ENCODE assay signal across 22 mouse cellular contexts in the genomic region with DNA sequence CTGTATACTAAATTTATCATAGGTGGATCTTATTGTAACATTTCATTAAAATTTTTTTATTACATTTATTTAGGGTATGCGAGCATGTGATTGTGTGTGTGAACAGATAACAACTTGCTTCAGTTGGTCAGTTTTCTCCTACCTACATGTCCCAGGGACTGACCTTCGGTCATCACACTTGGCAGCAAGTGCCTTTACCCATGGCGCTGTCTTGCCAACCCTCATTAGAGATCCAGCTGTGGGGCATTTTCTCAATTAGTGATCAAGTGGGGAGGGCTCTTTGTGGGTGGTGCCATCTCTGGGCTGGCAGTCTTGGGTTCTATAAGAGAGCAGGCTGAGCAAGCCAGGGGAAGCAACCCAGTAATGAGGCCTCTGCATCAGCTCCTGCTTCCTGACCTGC. TPM values are rescaled to one million over a fixed set of nuclear protein-coding genes. Genes with fewer than 3 reads are reported as not detected.
DNase-seq lines count a peak whose midpoint lies in the region; TF ChIP-seq lines count a peak whose summit lies in the region.
"Had no signal": no experiment of that assay in that cellular context is flagged by ENCODE, and none has a peak within 500 bp of the region (broad histone marks: within the 10 kb centered on the region; RNA-seq: fewer than 3 reads in every experiment).

No protein-coding gene starts in this region.

- DNase-seq in kidney, adult 2 months: peak; percentile 81
- no peak for DNase-seq in kidney, adult 18-20 months
- peak; percentile 3 to 37 for DNase-seq in spleen, postnatal 4 days (ENCODE audit: low spot score in 2 of 2)
- DNase-seq in spleen, adult 12 weeks (ENCODE audit: low spot score): no peak
- peak; percentile 4 for DNase-seq in thymus, postnatal 4 days
- no peak for DNase-seq in thymus, postnatal 0 days (ENCODE audit: low spot score)
- DNase-seq: adrenal gland, postnatal 10 days; adrenal gland, postnatal 36 days; cerebellum, adult 18-20 months; cerebellum, adult 9-10 months; cerebellum, postnatal 14 days; gastrocnemius, postnatal 10 days; gastrocnemius, postnatal 36 days; heart, postnatal 36 days had no signal

- H3K4me3 ChIP-seq in kidney, adult 2 months (ENCODE audit: insufficient read depth, low read depth, low read length): no peak overlapping the region
- H3K4me3 ChIP-seq: forebrain, embryonic 10.5 days; forebrain, embryonic 13.5 days; hindbrain, embryonic 10.5 days; hindbrain, embryonic 13.5 days had no signal

- TF ChIP-seq CTCF in kidney, adult 2 months (conservative IDR thresholded peaks at IDR 0.05; ENCODE audit: insufficient read depth, insufficient read length, low read depth, low read length): no peak

- no peaks in the 10 kb centered on the region for H3K4me1 ChIP-seq in kidney, adult 2 months (ENCODE audit: control insufficient read depth, insufficient read depth, low read length)
- H3K4me1 ChIP-seq: forebrain, embryonic 10.5 days; forebrain, embryonic 13.5 days; hindbrain, embryonic 10.5 days; hindbrain, embryonic 13.5 days had no signal

- no peak overlapping the region for H3K27ac ChIP-seq in kidney, adult 2 months (ENCODE audit: insufficient read depth, low read depth, low read length)
- H3K27ac ChIP-seq: forebrain, embryonic 10.5 days; forebrain, embryonic 13.5 days; hindbrain, embryonic 10.5 days; hindbrain, embryonic 13.5 days had no signal

- no peaks in the 10 kb centered on the region for H3K36me3 ChIP-seq in kidney, adult 2 months (ENCODE audit: control insufficient read depth, insufficient read depth, low read length)
- H3K36me3 ChIP-seq: forebrain, embryonic 10.5 days; hindbrain, embryonic 10.5 days; hindbrain, embryonic 13.5 days had no signal

- H3K27me3 ChIP-seq in kidney, adult 2 months (replicated peaks; ENCODE audit: control insufficient read depth, insufficient read depth, low read length): no peaks in the 10 kb centered on the region
- H3K27me3 ChIP-seq: forebrain, embryonic 13.5 days; hindbrain, embryonic 13.5 days had no signal

- WGBS in kidney, adult 2 months: 75% methylated on average over 3 of the region's 3 CpGs

- no peak for TF ChIP-seq POLR2A in kidney, adult 2 months (IDR thresholded peaks at IDR 0.05; ENCODE audit: low read depth, low read length)

RNA-seq across cellular contexts. Expression of a gene that starts 13.9 kb away (rescaled TPM):
- 2.3 and 15.1 TPM in 2 replicates for polyA plus RNA-seq in kidney, adult 2 months (2012; rRNA removed)
- 2.6 and 2.8 TPM in 2 replicates for polyA plus RNA-seq in thymus, postnatal 0 days (2015; fragmentation: Nextera tagmentation; extraction: Ambion mirVana)
- polyA plus RNA-seq: C2C12; embryonic facial prominence, embryonic 11.5 days; forebrain, embryonic 10.5 days; forebrain, embryonic 13.5 days; heart, embryonic 11.5 days; heart, embryonic 14.5 days had no signal

RNA-seq across cellular contexts. Expression of a gene that starts 21.5 kb away (rescaled TPM):
- polyA plus RNA-seq in kidney, adult 2 months (2012; rRNA removed): 25.0 and 29.2 TPM in 2 replicates
- 140 and 153 TPM in 2 replicates for polyA plus RNA-seq in thymus, postnatal 0 days (2015; fragmentation: Nextera tagmentation; extraction: Ambion mirVana)

RNA-seq across cellular contexts. Expression of a gene that starts 27.3 kb away (rescaled TPM):
- 34.2 and 58.1 TPM in 2 replicates for polyA plus RNA-seq in kidney, adult 2 months (2012; rRNA removed)
- polyA plus RNA-seq in thymus, postnatal 0 days (2015; fragmentation: Nextera tagmentation; extraction: Ambion mirVana): 875 and 899 TPM in 2 replicates

RNA-seq across cellular contexts. Expression of a gene that starts 32.7 kb away (rescaled TPM):
- 419 and 490 TPM in 2 replicates for polyA plus RNA-seq in kidney, adult 2 months (2012; rRNA removed)
- 1,510 and 1,544 TPM in 2 replicates for polyA plus RNA-seq in thymus, postnatal 0 days (2015; fragmentation: Nextera tagmentation; extraction: Ambion mirVana)
- polyA plus RNA-seq: C2C12 had no signal

RNA-seq across cellular contexts. Expression of a gene that starts 37.3 kb away (rescaled TPM):
- 21.5 and 32.3 TPM in 2 replicates for polyA plus RNA-seq in kidney, adult 2 months (2012; rRNA removed)
- polyA plus RNA-seq in thymus, postnatal 0 days (2015; fragmentation: Nextera tagmentation; extraction: Ambion mirVana): 251 and 261 TPM in 2 replicates

Comparison
In these comparisons a context has a peak if more than half of its experiments do, and no peak if none do; other contexts are left out.
1. DNase-seq: peak in kidney, adult 2 months (single experiment), spleen, postnatal 4 days (2 of 2) and thymus, postnatal 4 days (single experiment); none in kidney, adult 18-20 months (single experiment), spleen, adult 12 weeks (single experiment) and thymus, postnatal 0 days (single experiment).
2. RNA of a gene that starts 27.3 kb away (polyA plus RNA-seq): 875 to 899 TPM in thymus, postnatal 0 days; 34.2 to 58.1 TPM in kidney, adult 2 months; every median in the first group is over 10 times any median in the second.